Mouse (Mus musculus): ENCODE data around the gene 2310011J03Rik. TPM values are rescaled to one million over a fixed set of nuclear protein-coding genes. Genes with fewer than 3 reads are reported as not detected.
A peak's percentile ranks its signal among the peaks of the same experiment; 100 is the strongest.

Gene 2310011J03Rik
- 38.1 and 45.0 TPM in 2 replicates for polyA plus RNA-seq (2014; fragmentation: Nextera tagmentation; extraction: Ambion mirVana)

DNA sequence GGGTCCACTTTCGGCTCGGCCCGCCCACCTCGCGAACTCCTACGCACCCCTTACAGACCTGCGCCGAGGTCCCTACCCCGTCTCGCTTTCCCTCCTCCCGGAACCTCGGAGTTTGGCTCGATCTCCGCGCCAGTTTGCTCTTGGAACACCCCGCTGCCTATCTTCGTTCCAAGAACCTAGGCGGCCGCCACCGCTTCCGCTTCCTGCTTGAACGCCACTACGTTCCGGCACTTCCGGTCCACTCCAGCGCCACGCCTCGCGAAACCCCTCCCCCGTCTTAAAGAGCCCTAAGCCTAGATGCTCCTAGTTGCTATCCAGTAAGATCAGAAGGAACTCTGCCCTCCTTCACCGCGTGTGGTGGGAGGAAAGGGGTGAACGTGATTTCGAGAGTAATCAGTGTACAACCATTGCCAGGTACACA lies at the start of gene 2310011J03Rik:
Gene 2310011J03Rik, minus strand, starts transcription at position 198 of the 421 bp plus-strand sequence.
- ATAC-seq (ENCODE audit: insufficient number of reproducible peaks, low FRiP score, low TSS enrichment, low read depth): no peak

DNA sequence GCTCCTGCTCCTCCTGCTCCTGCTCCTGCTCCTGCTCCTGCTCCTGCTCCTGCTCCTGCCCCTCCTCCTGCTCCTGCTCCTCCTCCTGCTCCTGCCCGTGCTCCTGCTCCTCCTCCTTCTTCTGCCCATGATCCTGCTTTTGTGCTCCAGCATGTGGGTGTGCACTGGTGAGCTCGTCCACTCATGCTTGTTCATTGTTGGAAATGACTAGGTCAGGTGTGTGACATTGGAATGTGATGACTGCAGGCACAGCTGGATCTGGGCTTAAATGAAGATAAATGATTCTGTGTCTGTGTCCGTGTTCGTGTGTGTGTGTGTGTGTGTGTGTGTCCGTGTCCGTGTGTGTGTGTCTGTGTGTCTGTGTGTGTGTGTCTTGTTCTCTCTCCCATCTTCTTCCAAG lies 48.1 kb upstream of the 2310011J03Rik start:
- H3K36me3 ChIP-seq (ENCODE audit: control insufficient read depth, insufficient read depth, low read length): no peaks in the 10 kb centered on the region
- peaks cover 5% of the 10 kb centered on the region; the same call in 1 of the 2 replicates for H3K4me1 ChIP-seq (ENCODE audit: control insufficient read depth, insufficient read depth, low read length)
- H3K27me3 ChIP-seq (ENCODE audit: control insufficient read depth, insufficient read depth, low read length): 0 out of 2 replicates have a peak, but pooled peaks cover 3% of the 10 kb centered on the region
- WGBS: 88% methylated on average over 6 of the region's 6 CpGs
- H3K9ac ChIP-seq (ENCODE audit: low read length): no peak overlapping the region
- H3K9me3 ChIP-seq (ENCODE audit: control insufficient read depth, low read length): no peaks in the 10 kb centered on the region
- no peak overlapping the region for H3K4me3 ChIP-seq (ENCODE audit: low read depth, low read length)
- H3K27ac ChIP-seq (replicated peaks; ENCODE audit: low read depth, low read length): no peak overlapping the region
- DNase-seq (ENCODE audit: low spot score) (no peak), ATAC-seq (ENCODE audit: insufficient number of reproducible peaks, low FRiP score, low TSS enrichment, low read depth) (no peak)
- no peak overlapping the region for H3K4me2 ChIP-seq (ENCODE audit: low read depth, severe bottlenecking)

More for the DNA sequence above, at the start of gene 2310011J03Rik:
- no peak within 1 kb of the TSS for H3K27ac ChIP-seq (replicated peaks; ENCODE audit: low read depth, low read length)
- WGBS: under 1% methylated on average over 34 of the region's 34 CpGs
- H3K36me3 ChIP-seq (ENCODE audit: control insufficient read depth, insufficient read depth, low read length): peaks cover 3% of the 10 kb centered on the region; the same call in 1 of the 2 replicates
- no peaks in the 10 kb centered on the region for H3K9me3 ChIP-seq (ENCODE audit: control insufficient read depth, low read length)
- H3K9ac ChIP-seq (ENCODE audit: low read length): peak within 1 kb of the TSS; percentile 71
- DNase-seq (ENCODE audit: low spot score): peak; percentile 93
- H3K4me1 ChIP-seq (ENCODE audit: control insufficient read depth, insufficient read depth, low read length): peaks cover 15% of the 10 kb centered on the region
- peak within 1 kb of the TSS; percentile 60 for H3K4me2 ChIP-seq (ENCODE audit: low read depth, severe bottlenecking)
- peaks cover 17% of the 10 kb centered on the region for H3K27me3 ChIP-seq (ENCODE audit: control insufficient read depth, insufficient read depth, low read length)
- H3K4me3 ChIP-seq (ENCODE audit: low read depth, low read length): peak within 1 kb of the TSS; percentile 84

- H3K4me1 ChIP-seq (ENCODE audit: control insufficient read depth, insufficient read depth, low read length): peaks cover 5% of the 10 kb centered on the region; the same call in 1 of the 2 replicates
- DNase-seq (ENCODE audit: low spot score) (no peak), ATAC-seq (ENCODE audit: insufficient number of reproducible peaks, low FRiP score, low TSS enrichment, low read depth) (no peak)
- no peak overlapping the region for H3K4me2 ChIP-seq (ENCODE audit: low read depth, severe bottlenecking)
- H3K36me3 ChIP-seq (ENCODE audit: control insufficient read depth, insufficient read depth, low read length): no peaks in the 10 kb centered on the region
- no peaks in the 10 kb centered on the region for H3K9me3 ChIP-seq (ENCODE audit: control insufficient read depth, low read length)
- WGBS: 66% methylated on average over 5 of the region's 5 CpGs
- 0 out of 2 replicates have a peak, but pooled peaks cover 3% of the 10 kb centered on the region for H3K27me3 ChIP-seq (ENCODE audit: control insufficient read depth, insufficient read depth, low read length)
- H3K4me3 ChIP-seq (ENCODE audit: low read depth, low read length): no peak overlapping the region
- H3K27ac ChIP-seq (replicated peaks; ENCODE audit: low read depth, low read length): no peak overlapping the region
- no peak overlapping the region for H3K9ac ChIP-seq (ENCODE audit: low read length)
These were observed 47.6 kb upstream of the 2310011J03Rik start for GRCm38 (mm10) chr10:80367954-80368353.

DNA sequence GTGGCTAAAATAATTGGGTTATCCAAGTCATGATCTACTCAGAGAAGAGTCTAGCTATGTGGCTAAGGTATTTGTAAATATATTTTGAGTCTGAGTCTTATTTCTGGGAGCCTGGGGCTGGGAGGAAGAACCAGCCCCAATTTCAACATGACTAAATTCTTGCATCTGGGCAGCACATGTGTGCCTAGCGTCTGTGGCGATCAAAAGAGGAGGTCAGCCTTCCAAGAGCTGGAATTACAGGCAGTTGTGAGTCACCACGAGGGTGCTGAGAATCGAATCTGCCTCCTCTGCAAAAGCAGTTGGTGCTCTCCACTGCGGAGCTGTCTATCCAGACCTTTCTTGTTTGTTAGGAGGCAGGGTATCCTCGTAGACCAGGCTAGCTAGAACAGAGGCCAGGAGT lies 45.4 kb upstream of the 2310011J03Rik start:
- DNase-seq (ENCODE audit: low spot score) (no peak), ATAC-seq (ENCODE audit: insufficient number of reproducible peaks, low FRiP score, low TSS enrichment, low read depth) (no peak)
- Histone ChIP-seq H3K27me3 (ENCODE audit: control insufficient read depth, insufficient read depth, low read length) (0 out of 2 replicates have a peak, but pooled peaks cover 3% of the 10 kb centered on the region), H3K9me3 (ENCODE audit: control insufficient read depth, low read length) (no peaks in the 10 kb centered on the region), H3K27ac (replicated peaks; ENCODE audit: low read depth, low read length) (no peak overlapping the region), H3K36me3 (ENCODE audit: control insufficient read depth, insufficient read depth, low read length) (no peaks in the 10 kb centered on the region), H3K4me3 (ENCODE audit: low read depth, low read length) (no peak overlapping the region), H3K4me2 (ENCODE audit: low read depth, severe bottlenecking) (no peak overlapping the region), H3K4me1 (ENCODE audit: control insufficient read depth, insufficient read depth, low read length) (no peaks in the 10 kb centered on the region), H3K9ac (ENCODE audit: low read length) (no peak overlapping the region)
- 54% methylated on average over 6 of the region's 6 CpGs for WGBS

DNA sequence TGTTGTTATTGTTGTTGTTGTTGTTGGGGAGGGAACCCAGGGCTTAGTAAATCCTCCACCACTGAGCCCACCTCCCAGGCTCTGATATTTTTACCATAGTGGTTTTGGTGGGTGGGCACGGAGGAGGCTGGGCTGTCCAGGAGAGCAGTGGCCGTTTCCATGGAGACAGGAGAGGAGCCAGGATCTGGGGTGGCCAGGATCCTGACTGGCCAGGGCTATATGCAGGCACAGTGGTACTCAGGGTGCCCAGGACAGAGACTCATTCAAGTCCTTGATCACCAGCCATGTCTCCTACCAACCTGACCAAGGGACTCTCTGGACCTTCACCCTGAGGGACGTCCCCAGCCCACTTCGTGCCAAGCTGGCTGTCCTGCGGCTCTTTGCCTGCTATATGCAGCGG lies 43.4 kb upstream of the 2310011J03Rik start:
- DNase-seq (ENCODE audit: low spot score) (no peak), ATAC-seq (ENCODE audit: insufficient number of reproducible peaks, low FRiP score, low TSS enrichment, low read depth) (no peak)
- H3K27me3 ChIP-seq (ENCODE audit: control insufficient read depth, insufficient read depth, low read length): peaks cover 8% of the 10 kb centered on the region
- no peak overlapping the region for H3K27ac ChIP-seq (replicated peaks; ENCODE audit: low read depth, low read length)
- H3K9ac ChIP-seq (ENCODE audit: low read length): no peak overlapping the region
- no peaks in the 10 kb centered on the region for H3K36me3 ChIP-seq (ENCODE audit: control insufficient read depth, insufficient read depth, low read length)
- H3K9me3 ChIP-seq (ENCODE audit: control insufficient read depth, low read length): no peaks in the 10 kb centered on the region
- no peak overlapping the region for H3K4me2 ChIP-seq (ENCODE audit: low read depth, severe bottlenecking)
- WGBS: 45% methylated on average over 6 of the region's 6 CpGs
- H3K4me1 ChIP-seq (ENCODE audit: control insufficient read depth, insufficient read depth, low read length): no peaks in the 10 kb centered on the region
- no peak overlapping the region for H3K4me3 ChIP-seq (ENCODE audit: low read depth, low read length)

- H3K9ac ChIP-seq (ENCODE audit: low read length): no peak overlapping the region
- H3K36me3 ChIP-seq (ENCODE audit: control insufficient read depth, insufficient read depth, low read length): no peaks in the 10 kb centered on the region
- H3K4me1 ChIP-seq (ENCODE audit: control insufficient read depth, insufficient read depth, low read length): peaks cover 9% of the 10 kb centered on the region
- peak; percentile 45 for DNase-seq (ENCODE audit: low spot score)
- peaks cover 56% of the 10 kb centered on the region for H3K27me3 ChIP-seq (ENCODE audit: control insufficient read depth, insufficient read depth, low read length)
- H3K27ac ChIP-seq (replicated peaks; ENCODE audit: low read depth, low read length): no peak overlapping the region
- 8% methylated on average over 30 of the region's 31 CpGs for WGBS
- H3K4me3 ChIP-seq (ENCODE audit: low read depth, low read length): peak overlapping the region; percentile 12; the same call in 1 of the 2 replicates
- peak overlapping the region; percentile 21 for H3K4me2 ChIP-seq (ENCODE audit: low read depth, severe bottlenecking)
- H3K9me3 ChIP-seq (ENCODE audit: control insufficient read depth, low read length): 0 out of 2 replicates have a peak, but pooled peaks cover 3% of the 10 kb centered on the region
- ATAC-seq (ENCODE audit: insufficient number of reproducible peaks, low FRiP score, low TSS enrichment, low read depth): peak; percentile 40; the same call in 1 of the 2 replicates
These were observed 37.8 kb upstream of the 2310011J03Rik start for GRCm38 (mm10) chr10:80357994-80358639.

- no peak for ATAC-seq (ENCODE audit: insufficient number of reproducible peaks, low FRiP score, low TSS enrichment, low read depth)
- no peak overlapping the region for H3K27ac ChIP-seq (replicated peaks; ENCODE audit: low read depth, low read length)
- DNase-seq (ENCODE audit: low spot score): no peak
- H3K9me3 ChIP-seq (ENCODE audit: control insufficient read depth, low read length): 0 out of 2 replicates have a peak, but pooled peaks cover 3% of the 10 kb centered on the region
- no peak overlapping the region for H3K9ac ChIP-seq (ENCODE audit: low read length)
- H3K36me3 ChIP-seq (ENCODE audit: control insufficient read depth, insufficient read depth, low read length): no peaks in the 10 kb centered on the region
- H3K4me1 ChIP-seq (ENCODE audit: control insufficient read depth, insufficient read depth, low read length): peaks cover 9% of the 10 kb centered on the region
- peaks cover 64% of the 10 kb centered on the region for H3K27me3 ChIP-seq (ENCODE audit: control insufficient read depth, insufficient read depth, low read length)
- H3K4me2 ChIP-seq (ENCODE audit: low read depth, severe bottlenecking): no peak overlapping the region; the same call in 1 of the 2 replicates
- WGBS: 34% methylated on average over 7 of the region's 7 CpGs
- no peak overlapping the region for H3K4me3 ChIP-seq (ENCODE audit: low read depth, low read length)
These were observed 37.0 kb upstream of the 2310011J03Rik start for GRCm38 (mm10) chr10:80357336-80357735.

- Histone ChIP-seq H3K27me3 (ENCODE audit: control insufficient read depth, insufficient read depth, low read length) (peaks cover 70% of the 10 kb centered on the region), H3K9ac (ENCODE audit: low read length) (peak overlapping the region; percentile 50), H3K9me3 (ENCODE audit: control insufficient read depth, low read length) (0 out of 2 replicates have a peak, but pooled peaks cover 3% of the 10 kb centered on the region), H3K36me3 (ENCODE audit: control insufficient read depth, insufficient read depth, low read length) (no peaks in the 10 kb centered on the region), H3K4me1 (ENCODE audit: control insufficient read depth, insufficient read depth, low read length) (peaks cover 9% of the 10 kb centered on the region), H3K4me3 (ENCODE audit: low read depth, low read length) (peak overlapping the region; percentile 30), H3K4me2 (ENCODE audit: low read depth, severe bottlenecking) (peak overlapping the region; percentile 58), H3K27ac (replicated peaks; ENCODE audit: low read depth, low read length) (no peak overlapping the region)
- no peak for DNase-seq (ENCODE audit: low spot score)
- WGBS: 2% methylated on average over 34 of the region's 34 CpGs
- no peak for ATAC-seq (ENCODE audit: insufficient number of reproducible peaks, low FRiP score, low TSS enrichment, low read depth)
These were observed 36.4 kb upstream of the 2310011J03Rik start for GRCm38 (mm10) chr10:80356737-80357136.
